ENCODE assay signal across 9 mouse cellular contexts in genomic region chr3:109026991-109027470, GRCm38 (mm10). TPM values are rescaled to one million over a fixed set of nuclear protein-coding genes. Genes with fewer than 3 reads are reported as not detected.
DNase-seq lines count a peak whose midpoint lies in the region; ATAC-seq and TF ChIP-seq lines count a peak whose summit lies in the region.
"Had no signal": no experiment of that assay in that cellular context is flagged by ENCODE, and none has a peak within 500 bp of the region (broad histone marks: within the 10 kb centered on the region; RNA-seq: fewer than 3 reads in every experiment).

No protein-coding gene starts in this region.

- peak overlapping the region; percentile 86 for H3K4me2 ChIP-seq in lung, embryonic 15.5 days

- no peaks in the 10 kb centered on the region for H3K4me1 ChIP-seq in ES-E14 (ENCODE audit: control insufficient read depth in 2 of 2, insufficient read depth in 2 of 2, low read length in 2 of 2, poor library complexity in 1 of 2)
- H3K4me1 ChIP-seq in lung, embryonic 15.5 days = peaks cover 31% of the 10 kb centered on the region
- peaks cover 11% of the 10 kb centered on the region for H3K4me1 ChIP-seq in olfactory bulb, adult 2 months (ENCODE audit: control insufficient read depth, insufficient read depth, low read length)

- no peak for TF ChIP-seq CTCF in olfactory bulb, adult 2 months (IDR thresholded peaks at IDR 0.05; ENCODE audit: insufficient read depth, low read depth, low read length)

- ATAC-seq in lung, embryonic 15.5 days (ENCODE audit: borderline replicate concordance, extremely low read depth, low FRiP score, low TSS enrichment) = peak; percentile 78

- no peaks in the 10 kb centered on the region for H3K36me3 ChIP-seq in ES-E14 (ENCODE audit: control insufficient read depth, insufficient read depth, low read length, poor library complexity, severe bottlenecking)
- no peaks in the 10 kb centered on the region for H3K36me3 ChIP-seq in lung, embryonic 15.5 days

- in situ Hi-C loops in ES-E14 (cut with MboI; ENCODE audit: low sequenced_read_pairs in 2 of 2, unreplicated experiment in 2 of 2) = no loop called here

- WGBS in lung, embryonic 15.5 days = under 1% methylated on average over 49 of the region's 51 CpGs
- whole genome bisulfite sequencing in olfactory bulb, adult 2 months = 4% methylated on average over 51 of the region's 51 CpGs

- DNase-seq in A20 (ENCODE audit: low read depth, low spot score) = peak; percentile 79
- no peak for DNase-seq in ES-E14 (ENCODE audit: low read depth, low spot score)
- DNase-seq in cerebellum, adult 9-10 months = peak; percentile 47
- DNase-seq in gastrocnemius, adult 18-20 months (ENCODE audit: low spot score) = peak; percentile 49
- peak; percentile 57 for DNase-seq in induced T-regulatory cell, adult 2 months (ENCODE audit: low read depth)
- no peak for DNase-seq in natural killer cell, adult 2 months (ENCODE audit: low spot score in 2 of 2)

- no peaks in the 10 kb centered on the region for H3K9me3 ChIP-seq in ES-E14 (ENCODE audit: control insufficient read depth, insufficient read depth, low read depth, low read length)
- H3K9me3 ChIP-seq in lung, embryonic 15.5 days = no peaks in the 10 kb centered on the region

- no peak overlapping the region for H3K27ac ChIP-seq in ES-E14 (ENCODE audit: insufficient read depth, low read depth, low read length, poor library complexity, severe bottlenecking)
- H3K27ac ChIP-seq in lung, embryonic 15.5 days = peak overlapping the region; percentile 89
- peak overlapping the region; percentile 57 for H3K27ac ChIP-seq in olfactory bulb, adult 2 months (ENCODE audit: insufficient read depth, low read depth, low read length)

- TF ChIP-seq POLR2A in olfactory bulb, adult 2 months (IDR thresholded peaks at IDR 0.05; ENCODE audit: insufficient read depth, low read depth, low read length) = no peak

- peak overlapping the region; percentile 59 to 74 for H3K4me3 ChIP-seq in ES-E14 (ENCODE audit: insufficient read depth in 1 of 2, low read depth in 1 of 2, low read length in 2 of 2, poor library complexity in 1 of 2, severe bottlenecking in 1 of 2)
- peak overlapping the region; percentile 59 for H3K4me3 ChIP-seq in lung, embryonic 15.5 days
- H3K4me3 ChIP-seq in olfactory bulb, adult 2 months (ENCODE audit: insufficient read depth, low read depth, low read length) = peak overlapping the region; percentile 68

- no peaks in the 10 kb centered on the region for H3K27me3 ChIP-seq in lung, embryonic 15.5 days

- H3K9ac ChIP-seq in ES-E14 (ENCODE audit: insufficient read depth, low read depth, low read length, poor library complexity, severe bottlenecking) = peak overlapping the region; percentile 74
- H3K9ac ChIP-seq in lung, embryonic 15.5 days = peak overlapping the region; percentile 71

TF ChIP-seq in ES-E14, 5 proteins besides CTCF, POLR2A, EP300 and RAD21:
- TF ChIP-seq CHD2 (IDR thresholded peaks at IDR 0.05; ENCODE audit: low read depth, low read length) (no peak), ZNF384 (IDR thresholded peaks at IDR 0.05; ENCODE audit: low read depth, low read length) (no peak), ZC3H11A (IDR thresholded peaks at IDR 0.05; ENCODE audit: borderline replicate concordance, low read depth, low read length) (no peak), MAFK (IDR thresholded peaks at IDR 0.05; ENCODE audit: insufficient read depth, low read depth, low read length) (no peak), HCFC1 (IDR thresholded peaks at IDR 0.05; ENCODE audit: borderline replicate concordance, insufficient read depth, low read length) (no peak)

RNA-seq across cellular contexts. Expression of gene Fam102b, which starts 0.4 kb away (rescaled TPM):
- 3.3 and 7.5 TPM in 2 replicates for total RNA-seq in ES-E14 (2012; rRNA removed)
- total RNA-seq in gastrocnemius, adult 18-20 months (2021) = 1 to 10 TPM; 5.2 to 6.1 TPM
- polyA plus RNA-seq in lung, embryonic 15.5 days (2015; fragmentation: Nextera tagmentation; extraction: Ambion mirVana) = 11.2 and 11.6 TPM in 2 replicates
- not detected in 2 replicates for polyA plus RNA-seq in olfactory bulb, adult 2 months (2012; ENCODE audit: insufficient read depth, insufficient read length, low replicate concordance, missing spikeins)

RNA-seq across cellular contexts. Expression of gene Slc25a54, which starts 53.2 kb away (rescaled TPM):
- not detected in 2 replicates for total RNA-seq in ES-E14 (2012; rRNA removed)
- not detected for total RNA-seq in gastrocnemius, adult 18-20 months (2021)
- polyA plus RNA-seq in lung, embryonic 15.5 days (2015; fragmentation: Nextera tagmentation; extraction: Ambion mirVana) = not detected in 2 replicates
- not detected in 2 replicates for polyA plus RNA-seq in olfactory bulb, adult 2 months (2012; ENCODE audit: insufficient read depth, insufficient read length, low replicate concordance, missing spikeins)
- total RNA-seq: neutrophil, adult 5-6 weeks had no signal

Comparison
In these comparisons a context has a peak if more than half of its experiments do, and no peak if none do; other contexts are left out.
1. DNase-seq: peak in A20 (single experiment), cerebellum, adult 9-10 months (single experiment), gastrocnemius, adult 18-20 months (single experiment) and induced T-regulatory cell, adult 2 months (single experiment); none in ES-E14 (single experiment) and natural killer cell, adult 2 months (0 of 2).
2. Peak in every context shown above with its lines, with median percentiles within 50 percentile points of each other: H3K4me3 ChIP-seq.